Mouse (Mus musculus) heart, adult 2 months (tissue): ENCODE results near the gene Zfp46.

Experiments
- CTCF ChIP-seq: fragments of 200-600 bp; IDR thresholded peaks from 2 replicates; pipeline ENCODE4 v1.8.1; 2022; ENCODE audit warnings: antibody characterized with exemption, mild to moderate bottlenecking, moderate library complexity
- EP300 ChIP-seq: fragments of 200-500 bp; IDR thresholded peaks from 2 replicates; pipeline ENCODE4 v1.6.1; 2011; ENCODE audit warnings: low read depth, low read length, control low read depth; ENCODE audit not compliant: insufficient read depth

GRCm38 (mm10) chr4:136317667-136318066 lies 33.2 kb downstream of the Zfp46 start:
- TF ChIP-seq CTCF (no peak), EP300 (no peak)
